Mouse (Mus musculus) liver, embryonic 14.5 days (tissue): ENCODE measurements around the gene Inka1.

Experiments used
- CTCF ChIP-seq: IDR thresholded peaks from 2 replicates; pipeline ENCODE4 v1.5.1; 2016; ENCODE audit warnings: antibody characterized with exemption, low read depth, control low read depth
- EP300 ChIP-seq: IDR thresholded peaks from 2 replicates; pipeline ENCODE4 v1.6.1; 2016; ENCODE audit warnings: antibody characterized with exemption, low read depth

GRCm38 (mm10) chr9:108027867-108028266 is 42.2 kb upstream of the Inka1 start:
- TF ChIP-seq CTCF (peak; percentile 44), EP300 (no peak)
